1 mouse cellular context compared by ENCODE assay signal in genomic region chr5:110072413-110072812, GRCm38 (mm10). TPM values are rescaled to one million over a fixed set of nuclear protein-coding genes. Genes with fewer than 3 reads are reported as not detected.
"Had no signal": no experiment of that assay in that cellular context is flagged by ENCODE, and none has a peak within 500 bp of the region (broad histone marks: within the 10 kb centered on the region; RNA-seq: fewer than 3 reads in every experiment).

Gm17655 (minus strand) TSS chr5:110072513.

RNA-seq across cellular contexts. Expression of gene Gm17655, which starts in this region (rescaled TPM):
- polyA plus RNA-seq: small intestine, adult 2 months had no signal
